Mouse (Mus musculus): ENCODE measurements around the gene BC003965. TPM values are rescaled to one million over a fixed set of nuclear protein-coding genes. Genes with fewer than 3 reads are reported as not detected.

Gene BC003965
- polyA plus RNA-seq (2014; fragmentation: Illumina TruSeq; extraction: RNeasy Lipid Tissue Mini Kit (QIAGEN cat#74804); ENCODE audit: low read depth, low replicate concordance), result 17.3 TPM

DNA sequence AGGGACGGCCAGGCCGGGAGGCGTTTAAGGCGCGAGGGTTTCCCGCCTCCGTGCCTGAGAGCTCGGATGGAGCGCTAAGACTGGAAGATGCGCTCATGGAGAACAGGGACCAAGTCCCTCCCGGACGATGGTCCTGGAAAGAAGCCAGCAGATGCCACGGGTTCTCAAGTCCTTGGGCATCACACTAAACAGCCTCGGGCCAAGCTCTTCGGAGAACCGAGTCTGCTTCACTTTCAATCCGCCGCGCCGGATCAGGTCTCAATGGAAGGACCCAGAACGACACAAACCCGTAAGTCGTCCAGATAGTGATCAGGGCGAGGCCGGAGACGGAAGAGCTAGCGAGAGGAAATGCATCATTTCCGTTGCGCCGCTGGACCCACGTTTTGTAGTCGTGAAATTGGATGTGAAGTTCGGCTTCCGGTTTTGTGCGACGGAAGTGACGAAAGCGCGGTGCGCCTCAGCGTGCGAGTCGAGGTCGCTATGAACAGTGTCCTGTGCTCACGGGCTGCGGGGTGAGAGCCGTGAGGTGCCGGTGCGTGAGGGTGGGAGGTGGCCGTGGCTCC, at the start of gene BC003965:
TSS of gene BC003965 (plus strand) at position 426 of the 563 bp plus-strand sequence.

DNA sequence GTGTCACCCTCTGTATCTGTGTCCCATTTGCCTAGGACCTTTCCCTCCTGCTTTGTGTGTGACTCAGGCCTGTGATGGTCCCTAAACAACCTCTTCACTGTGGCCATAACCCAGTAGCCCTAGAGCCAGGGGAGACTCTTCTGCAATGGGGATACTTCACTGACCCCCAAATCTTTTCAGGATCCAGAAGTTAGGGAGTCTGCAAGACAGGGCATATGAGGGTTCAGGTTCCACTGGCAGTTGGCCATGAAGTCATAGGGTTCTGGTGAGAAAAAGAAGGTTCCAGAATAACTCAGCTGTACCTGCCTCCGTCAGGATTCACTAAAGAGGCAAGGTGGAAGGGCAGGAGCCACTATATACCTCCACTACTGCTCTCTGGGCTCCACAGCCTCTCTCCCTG, 22.2 kb upstream of the BC003965 start, which contains the start of gene Ccdc154:
TSS of gene Ccdc154 (plus strand) at position 301 of the 400 bp plus-strand sequence.

DNA sequence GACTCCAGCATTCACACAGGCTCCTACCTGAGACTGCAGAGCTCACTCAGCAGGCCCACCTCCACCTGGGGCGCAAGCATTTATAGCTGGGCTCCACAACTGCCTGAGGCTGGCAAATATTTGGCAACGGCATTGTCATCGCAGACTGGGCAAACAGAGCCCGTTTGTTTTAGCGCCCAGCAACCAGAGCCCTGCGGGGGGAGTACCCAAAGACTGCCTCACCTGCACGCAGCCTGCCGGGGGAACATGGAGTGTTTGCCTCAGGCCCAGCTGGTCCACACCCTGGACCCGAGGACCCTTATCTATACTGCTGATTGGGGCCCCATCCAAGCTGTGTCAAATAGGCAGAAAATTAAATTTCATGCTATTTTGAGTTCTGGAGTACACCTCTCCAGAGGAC, 8.9 kb upstream of the BC003965 start, which contains the start of gene Gm38655:
TSS of gene Gm38655 (minus strand) at position 61 of the 400 bp plus-strand sequence.

DNA sequence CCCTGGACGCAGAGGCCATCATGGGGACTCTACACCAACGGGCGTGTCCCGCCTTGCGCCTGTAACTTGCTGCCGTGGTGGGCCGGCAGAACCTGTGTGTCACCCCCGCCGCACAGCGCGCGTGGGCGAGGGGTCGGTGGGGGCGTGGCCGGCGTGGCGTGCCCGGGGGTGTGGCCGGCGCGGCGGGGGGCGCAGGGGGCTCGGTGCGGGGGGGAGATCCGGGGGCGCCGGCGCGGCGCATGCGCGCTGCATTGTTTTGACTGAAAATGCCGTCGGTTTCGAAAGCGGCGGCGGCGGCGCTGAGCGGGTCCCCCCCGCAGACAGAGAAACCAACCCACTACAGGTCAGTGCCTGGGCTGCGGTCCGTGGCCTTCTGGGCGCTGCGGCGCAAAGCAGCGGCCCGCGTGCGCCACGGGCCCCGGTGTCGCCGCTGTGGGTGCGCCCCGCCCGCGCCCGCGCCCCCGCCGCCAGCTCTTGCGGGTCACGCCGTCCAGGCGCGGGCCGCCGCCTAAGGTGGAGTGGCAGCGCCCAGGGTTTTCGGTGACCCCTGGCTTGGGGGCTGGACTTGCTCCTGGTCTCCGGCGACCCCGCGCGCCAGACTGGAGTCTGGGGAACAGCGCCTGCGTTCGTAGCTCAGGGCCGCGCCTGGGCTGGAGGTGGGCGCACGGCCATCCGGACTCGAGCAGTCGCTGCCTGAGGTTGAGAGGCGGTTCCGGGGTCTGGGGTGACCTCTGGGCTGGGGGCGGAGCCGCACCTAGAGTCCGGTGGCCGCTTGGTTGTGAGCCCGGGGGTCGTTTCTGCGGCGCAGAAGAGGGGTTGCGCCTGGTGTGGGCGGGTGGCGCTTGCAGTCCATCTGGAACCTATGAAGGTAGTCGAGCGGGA, 4.0 kb downstream of the BC003965 start, which contains the start of gene Unkl:
TSS of gene Unkl (plus strand) at position 248 of the 882 bp plus-strand sequence.

Other genes starting within 250 kb of the BC003965 start
- 3.3 TPM for gene Mapk8ip3, start 247.6 kb upstream of the BC003965 start, polyA plus RNA-seq (2014; fragmentation: Illumina TruSeq; extraction: RNeasy Lipid Tissue Mini Kit (QIAGEN cat#74804); ENCODE audit: low read depth, low replicate concordance)
- gene Jpt2, start 223.9 kb upstream of the BC003965 start, polyA plus RNA-seq (2014; fragmentation: Illumina TruSeq; extraction: RNeasy Lipid Tissue Mini Kit (QIAGEN cat#74804); ENCODE audit: low read depth, low replicate concordance), result 80.0 TPM
- gene Cramp1l, start 168.8 kb upstream of the BC003965 start, polyA plus RNA-seq (2014; fragmentation: Illumina TruSeq; extraction: RNeasy Lipid Tissue Mini Kit (QIAGEN cat#74804); ENCODE audit: low read depth, low replicate concordance), result 4.7 TPM
- gene Ift140, start 168.5 kb upstream of the BC003965 start, polyA plus RNA-seq (2014; fragmentation: Illumina TruSeq; extraction: RNeasy Lipid Tissue Mini Kit (QIAGEN cat#74804); ENCODE audit: low read depth, low replicate concordance), result 7.6 TPM
- 16.4 TPM for gene Tmem204, start 101.0 kb upstream of the BC003965 start, polyA plus RNA-seq (2014; fragmentation: Illumina TruSeq; extraction: RNeasy Lipid Tissue Mini Kit (QIAGEN cat#74804); ENCODE audit: low read depth, low replicate concordance)
- gene Telo2, start 68.6 kb upstream of the BC003965 start, polyA plus RNA-seq (2014; fragmentation: Illumina TruSeq; extraction: RNeasy Lipid Tissue Mini Kit (QIAGEN cat#74804); ENCODE audit: low read depth, low replicate concordance), result 2.3 TPM
- gene Ptx4, start 63.8 kb upstream of the BC003965 start, polyA plus RNA-seq (2014; fragmentation: Illumina TruSeq; extraction: RNeasy Lipid Tissue Mini Kit (QIAGEN cat#74804); ENCODE audit: low read depth, low replicate concordance), result not detected
- 5.4 TPM for gene Clcn7, start 51.2 kb upstream of the BC003965 start, polyA plus RNA-seq (2014; fragmentation: Illumina TruSeq; extraction: RNeasy Lipid Tissue Mini Kit (QIAGEN cat#74804); ENCODE audit: low read depth, low replicate concordance)
- not detected for gene Ccdc154, start 22.1 kb upstream of the BC003965 start, polyA plus RNA-seq (2014; fragmentation: Illumina TruSeq; extraction: RNeasy Lipid Tissue Mini Kit (QIAGEN cat#74804); ENCODE audit: low read depth, low replicate concordance)
- gene Gm38655, start 9.1 kb upstream of the BC003965 start, polyA plus RNA-seq (2014; fragmentation: Illumina TruSeq; extraction: RNeasy Lipid Tissue Mini Kit (QIAGEN cat#74804); ENCODE audit: low read depth, low replicate concordance), result not detected
- gene Unkl, start 3.8 kb downstream of the BC003965 start, polyA plus RNA-seq (2014; fragmentation: Illumina TruSeq; extraction: RNeasy Lipid Tissue Mini Kit (QIAGEN cat#74804); ENCODE audit: low read depth, low replicate concordance), result 29.1 TPM
- 25.4 TPM for gene Gnptg, start 55.6 kb downstream of the BC003965 start, polyA plus RNA-seq (2014; fragmentation: Illumina TruSeq; extraction: RNeasy Lipid Tissue Mini Kit (QIAGEN cat#74804); ENCODE audit: low read depth, low replicate concordance)
- 3.8 TPM for gene Tsr3, start 55.6 kb downstream of the BC003965 start, polyA plus RNA-seq (2014; fragmentation: Illumina TruSeq; extraction: RNeasy Lipid Tissue Mini Kit (QIAGEN cat#74804); ENCODE audit: low read depth, low replicate concordance)
- not detected for gene Baiap3, start 71.8 kb downstream of the BC003965 start, polyA plus RNA-seq (2014; fragmentation: Illumina TruSeq; extraction: RNeasy Lipid Tissue Mini Kit (QIAGEN cat#74804); ENCODE audit: low read depth, low replicate concordance)
- gene Ube2i, start 90.1 kb downstream of the BC003965 start, polyA plus RNA-seq (2014; fragmentation: Illumina TruSeq; extraction: RNeasy Lipid Tissue Mini Kit (QIAGEN cat#74804); ENCODE audit: low read depth, low replicate concordance), result 148 TPM
- not detected for gene Prss34, start 113.8 kb downstream of the BC003965 start, polyA plus RNA-seq (2014; fragmentation: Illumina TruSeq; extraction: RNeasy Lipid Tissue Mini Kit (QIAGEN cat#74804); ENCODE audit: low read depth, low replicate concordance)
- gene Prss28, start 124.1 kb downstream of the BC003965 start, polyA plus RNA-seq (2014; fragmentation: Illumina TruSeq; extraction: RNeasy Lipid Tissue Mini Kit (QIAGEN cat#74804); ENCODE audit: low read depth, low replicate concordance), result not detected
- not detected for gene Prss29, start 134.1 kb downstream of the BC003965 start, polyA plus RNA-seq (2014; fragmentation: Illumina TruSeq; extraction: RNeasy Lipid Tissue Mini Kit (QIAGEN cat#74804); ENCODE audit: low read depth, low replicate concordance)
- not detected for gene Tpsab1, start 161.0 kb downstream of the BC003965 start, polyA plus RNA-seq (2014; fragmentation: Illumina TruSeq; extraction: RNeasy Lipid Tissue Mini Kit (QIAGEN cat#74804); ENCODE audit: low read depth, low replicate concordance)
- gene Tpsb2, start 181.8 kb downstream of the BC003965 start, polyA plus RNA-seq (2014; fragmentation: Illumina TruSeq; extraction: RNeasy Lipid Tissue Mini Kit (QIAGEN cat#74804); ENCODE audit: low read depth, low replicate concordance), result not detected
- gene Tpsg1, start 184.7 kb downstream of the BC003965 start, polyA plus RNA-seq (2014; fragmentation: Illumina TruSeq; extraction: RNeasy Lipid Tissue Mini Kit (QIAGEN cat#74804); ENCODE audit: low read depth, low replicate concordance), result not detected
- not detected for gene Cacna1h, start 249.2 kb downstream of the BC003965 start, polyA plus RNA-seq (2014; fragmentation: Illumina TruSeq; extraction: RNeasy Lipid Tissue Mini Kit (QIAGEN cat#74804); ENCODE audit: low read depth, low replicate concordance)